Mouse (Mus musculus) c-Kit-positive CD71-positive TER-119-positive erythroid progenitor cells, embryonic 14.5 days (primary cell): ENCODE data around the gene Zkscan2.

ENCODE experiments used
- DNase-seq: peaks from one replicate; pipeline ENCODE4 v3.0.0-alpha.2; 2013; ENCODE audit warnings: low spot score

Zkscan2 gene

DNA sequence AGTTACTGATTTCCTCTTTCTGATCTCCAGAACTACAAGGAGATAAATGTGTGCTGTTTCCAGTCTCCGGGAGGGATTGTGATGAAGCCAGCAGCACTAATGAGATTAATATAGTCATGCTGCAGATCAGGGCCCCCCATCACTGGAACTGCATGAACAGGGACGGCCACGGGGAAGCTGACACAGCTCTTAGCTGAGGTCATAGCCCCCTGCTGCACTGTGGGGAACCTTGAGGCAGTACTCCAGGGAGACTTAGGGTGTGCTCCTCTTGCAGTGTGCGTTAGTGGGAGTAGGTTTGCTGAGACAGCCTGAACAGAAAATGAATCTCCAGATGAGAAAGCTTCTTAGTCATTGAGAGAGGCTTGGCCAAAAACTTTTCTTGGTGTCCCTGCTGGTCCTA lies 69.0 kb downstream of the Zkscan2 start:
- DNase-seq: no peak

DNA sequence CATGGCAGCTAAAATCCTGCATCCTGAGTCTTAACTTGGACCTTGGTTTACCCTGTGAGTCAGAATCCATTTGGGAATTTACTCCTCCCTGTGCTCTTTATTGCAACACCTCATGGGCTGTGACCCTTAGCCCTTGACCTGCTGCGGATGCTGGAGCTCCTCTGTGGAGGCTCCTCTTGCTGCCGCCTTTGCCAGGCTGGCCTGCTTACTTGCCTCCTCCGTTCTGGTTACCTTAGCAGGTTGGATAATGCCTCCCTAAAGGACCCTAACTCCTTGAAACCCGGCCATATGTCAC lies 69.9 kb downstream of the Zkscan2 start:
- no peak for DNase-seq

DNA sequence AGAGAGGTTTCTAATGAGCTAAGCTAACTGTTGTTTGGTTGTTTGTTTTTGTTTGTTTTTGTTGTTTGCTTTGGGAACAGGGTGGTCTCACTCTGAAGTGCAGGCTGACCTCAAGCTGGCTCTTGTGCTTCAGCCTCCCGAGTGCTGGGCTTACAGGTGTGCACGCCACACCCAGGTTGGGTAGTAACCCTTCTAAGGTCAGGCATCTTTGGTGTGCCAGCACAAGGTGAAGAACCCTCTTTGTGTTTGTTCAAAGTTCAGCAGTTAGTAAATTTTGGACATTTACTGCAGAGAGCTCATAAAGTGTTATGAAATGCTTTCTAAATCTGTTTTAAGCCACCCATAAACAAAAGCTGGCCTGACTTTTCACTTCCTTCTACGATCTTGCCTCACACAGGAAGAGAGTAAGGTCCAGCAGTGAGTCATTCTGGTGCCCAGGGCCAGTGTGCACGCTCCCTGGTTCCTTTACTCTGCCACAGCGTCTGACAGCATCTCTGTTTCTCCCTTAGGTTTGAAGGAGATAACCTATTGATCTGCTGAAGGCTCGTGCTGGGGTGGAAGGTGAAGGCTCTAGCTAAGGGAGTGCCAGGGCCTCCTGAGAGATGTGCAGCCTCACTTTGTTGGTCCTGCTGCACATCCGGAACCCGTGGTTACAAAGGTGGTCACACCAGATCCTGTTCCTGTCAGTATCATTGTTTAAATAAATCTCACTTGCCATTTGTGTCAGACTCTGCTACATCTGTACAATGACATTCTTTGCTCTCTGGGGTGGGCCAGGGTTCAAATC lies 70.4 kb downstream of the Zkscan2 start:
- no peak for DNase-seq
